Mouse (Mus musculus) spleen, adult 10 weeks (tissue): Measurements from ENCODE around the gene Ptgis. TPM values are rescaled to one million over a fixed set of nuclear protein-coding genes. Genes with fewer than 3 reads are reported as not detected.

Experiments used
- polyA plus RNA-seq: library from polyadenylated mRNA; stranded (reverse); fragments of 350-450 nt; fragmentation: Illumina TruSeq; extraction: RNeasy Lipid Tissue Mini Kit (QIAGEN cat#74804); gene quantifications from one replicate; pipeline ENCODE4 v1.2.3, GENCODE M21; 2015; ENCODE audit warnings: low replicate concordance; ENCODE audit not compliant: insufficient read depth

Gene Ptgis
- 3.2 TPM for polyA plus RNA-seq

GRCm38 (mm10) chr2:167240008-167240964, at the start of gene Ptgis:
Gene Ptgis (minus strand): TSS chr2:167240604.

GRCm38 (mm10) chr2:167190076-167190399, 50.4 kb downstream of the Ptgis start, which contains the start of gene Kcnb1:
Gene Kcnb1 (minus strand): TSS chr2:167190155.

Other genes with a start within 250 kb of the Ptgis start
- gene Stau1, start 244.3 kb downstream of the Ptgis start, polyA plus RNA-seq = 64.3 TPM
- 43.1 TPM for gene Ddx27, start 225.4 kb downstream of the Ptgis start, polyA plus RNA-seq
- gene Znfx1, start 177.6 kb downstream of the Ptgis start, polyA plus RNA-seq = 29.6 TPM
- 3.4 TPM for gene Kcnb1, start 50.4 kb downstream of the Ptgis start, polyA plus RNA-seq
- gene B4galt5, start 108.6 kb upstream of the Ptgis start, polyA plus RNA-seq = 24.2 TPM
- gene Slc9a8, start 181.1 kb upstream of the Ptgis start, polyA plus RNA-seq = 50.8 TPM